Mouse (Mus musculus) erythroblast, adult 5-6 weeks (primary cell): ENCODE results near the gene Mfsd10. TPM values are rescaled to one million over a fixed set of nuclear protein-coding genes. Genes with fewer than 3 reads are reported as not detected.

ENCODE experiments used
- ATAC-seq: replicated peaks from 2 replicates; pipeline ENCODE4 v1.8.0; 2016; ENCODE audit warnings: moderate number of reproducible peaks, mild to moderate bottlenecking, moderate TSS enrichment, inconsistent platforms; ENCODE audit not compliant: poor library complexity, low FRiP score, severe bottlenecking
- total RNA-seq, 2 experiments: library from RNA; stranded (forward) in 1 of 2; stranded (reverse) in 1 of 2; fragments of 150-400 nt in 1 of 2; fragments of 200-764, 138-1000 nt in 1 of 2; gene quantifications; 2 replicates each; pipeline versions ENCODE4 v1.2.3 to v1.2.4; 2015 to 2017; ENCODE audit warnings: low replicate concordance in 2 of 2

The Mfsd10 gene
- total RNA-seq (2015; ENCODE audit: low replicate concordance) (23.2 and 40.9 TPM in 2 replicates), total RNA-seq (2017; ENCODE audit: low replicate concordance) (24.1 and 30.1 TPM in 2 replicates)

DNA sequence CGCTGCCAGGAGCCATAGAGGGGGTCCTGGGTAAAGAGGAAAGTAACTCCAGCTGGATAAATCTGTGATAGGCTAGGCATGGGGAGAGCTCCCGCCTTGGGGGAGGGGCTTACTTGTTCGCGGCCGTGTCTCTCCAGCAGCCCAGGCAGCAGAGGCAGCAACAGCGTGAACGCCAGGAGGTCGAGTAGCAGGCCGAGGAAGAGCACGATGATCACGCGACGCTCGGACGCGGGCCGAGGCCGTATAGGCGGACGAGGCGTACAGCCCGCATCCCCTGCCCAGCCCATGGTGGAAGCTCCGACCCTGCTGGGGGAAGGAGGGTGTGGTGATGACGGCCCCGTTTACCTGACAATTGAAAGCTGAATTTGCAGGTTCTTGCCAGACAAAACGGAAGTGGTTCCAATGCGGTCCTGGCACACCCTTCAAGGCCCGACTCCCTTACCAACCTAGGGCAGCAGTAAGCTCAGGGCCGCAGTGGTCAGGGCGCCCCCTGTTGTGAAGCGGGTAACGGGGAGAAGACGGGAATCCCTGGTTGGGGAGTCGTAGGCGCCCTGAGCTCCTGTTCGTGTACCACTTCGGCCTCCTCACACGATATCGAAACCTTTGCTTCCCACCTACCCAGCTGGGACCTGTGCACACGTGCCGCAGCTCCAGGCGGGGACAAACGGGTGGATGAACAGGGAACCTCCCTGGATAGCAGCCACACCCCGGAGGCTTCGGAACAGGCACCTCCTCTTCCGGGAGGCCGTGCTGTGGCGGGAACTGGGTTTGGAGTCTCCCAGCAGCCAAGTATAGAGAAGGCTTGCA lies at the start of gene Mfsd10:
TSS of gene Mfsd10 (minus strand) at position 732 of the 807 bp plus-strand sequence.
- peak; percentile 79 for ATAC-seq

DNA sequence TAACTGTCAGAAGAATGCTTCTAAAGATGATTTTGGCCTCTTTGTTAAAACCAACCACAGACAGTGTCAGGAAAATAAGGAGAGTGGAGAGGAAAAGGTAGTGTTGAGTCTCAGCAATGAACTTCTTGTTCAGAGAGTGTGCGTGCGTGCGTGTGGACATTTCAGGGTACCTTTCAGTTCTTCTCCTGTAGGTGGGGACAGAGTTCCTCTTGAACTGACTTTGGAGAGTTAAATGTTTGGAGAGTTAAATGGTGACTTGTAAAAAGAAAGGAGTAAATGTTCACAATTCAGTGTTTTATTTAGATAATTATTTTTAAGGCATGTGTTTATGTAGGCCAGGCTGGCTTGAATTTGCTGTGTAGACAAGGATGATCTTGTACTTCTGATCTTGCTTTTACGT lies 33.3 kb upstream of the Mfsd10 start:
- no peak for ATAC-seq

DNA sequence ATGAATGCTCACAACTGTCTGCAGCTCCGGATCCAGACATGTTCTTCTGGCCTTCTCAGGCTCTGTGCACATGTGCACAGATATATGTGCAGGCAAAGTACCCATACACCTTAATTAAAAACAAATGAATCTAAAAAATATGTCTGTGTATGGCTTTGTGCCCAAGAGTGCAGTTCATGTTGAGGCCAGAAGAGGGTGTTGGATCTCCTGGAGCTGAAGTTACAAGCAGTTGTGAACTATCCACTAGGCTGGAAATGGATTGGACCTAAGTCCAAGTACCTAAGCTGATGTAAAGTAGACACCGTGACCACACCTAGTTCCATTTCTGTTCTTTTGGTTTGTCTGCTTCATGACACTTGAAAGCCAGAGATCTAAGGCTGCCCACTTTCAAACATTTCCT lies 32.5 kb upstream of the Mfsd10 start:
- ATAC-seq: peak; percentile 73; the same call in 1 of the 2 replicates

DNA sequence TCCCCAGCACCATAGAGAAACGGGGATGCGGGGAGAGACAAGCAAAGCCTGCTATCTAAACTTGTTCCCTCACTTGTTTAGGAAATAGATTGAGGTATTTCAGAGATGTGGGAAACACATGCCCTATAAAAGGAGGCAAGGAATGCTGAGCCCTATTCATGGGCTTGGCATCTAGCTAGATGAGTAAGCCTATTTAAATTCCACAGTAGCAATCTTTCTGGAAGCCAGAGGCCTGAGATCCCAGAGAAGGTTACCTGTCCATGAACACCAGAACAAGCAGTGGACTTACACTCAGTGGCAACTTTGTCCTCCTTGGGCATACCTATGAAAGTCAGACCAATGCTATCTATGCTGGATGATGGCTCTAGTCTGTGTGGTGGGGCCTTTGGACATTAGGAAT lies 26.2 kb upstream of the Mfsd10 start:
- no peak for ATAC-seq

DNA sequence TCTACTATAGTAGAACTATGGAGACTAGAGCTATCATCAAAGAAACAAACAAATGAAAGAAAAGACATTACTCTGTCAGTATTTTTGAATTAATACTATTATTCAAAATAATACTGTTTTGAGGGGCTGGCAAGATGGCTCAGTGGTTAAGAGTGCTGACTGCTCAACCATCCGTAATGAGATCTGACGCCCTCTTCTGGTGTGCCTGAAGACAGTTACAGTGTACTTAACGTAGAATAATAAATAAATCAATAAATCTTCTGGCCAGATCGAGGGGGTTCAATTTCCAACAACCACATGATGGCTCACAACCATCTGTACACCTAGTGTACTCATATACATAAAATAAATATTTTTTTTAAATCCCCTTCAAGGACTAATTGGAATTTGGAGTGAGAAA lies 24.9 kb upstream of the Mfsd10 start:
- no peak for ATAC-seq

DNA sequence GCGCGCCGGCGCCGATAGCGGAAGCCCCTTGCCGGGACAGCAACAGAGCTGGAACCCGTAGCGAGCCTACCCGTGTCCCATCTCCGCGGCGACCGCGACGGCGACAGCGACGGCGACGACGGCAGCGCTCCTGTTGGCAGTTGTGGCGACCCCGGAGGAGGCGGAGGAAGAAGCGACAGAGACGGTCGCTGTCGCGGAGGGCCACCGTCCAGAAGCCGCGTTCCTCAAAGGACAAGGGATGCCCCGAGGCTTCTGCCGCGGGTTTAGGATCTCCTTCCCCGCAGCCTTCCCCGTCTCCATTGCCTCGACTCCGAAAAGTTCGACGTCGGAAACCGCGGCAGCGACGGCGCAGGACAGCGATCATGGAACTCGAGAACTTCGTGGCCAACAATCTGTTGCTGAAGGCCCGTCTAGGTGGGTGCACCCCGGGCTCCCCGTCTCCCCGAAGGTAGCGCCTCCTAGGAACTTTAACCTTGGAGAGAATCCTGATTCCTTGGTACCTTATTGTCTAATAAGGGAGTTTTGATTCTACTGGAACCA lies 23.6 kb upstream of the Mfsd10 start:
- ATAC-seq: peak; percentile 8

DNA sequence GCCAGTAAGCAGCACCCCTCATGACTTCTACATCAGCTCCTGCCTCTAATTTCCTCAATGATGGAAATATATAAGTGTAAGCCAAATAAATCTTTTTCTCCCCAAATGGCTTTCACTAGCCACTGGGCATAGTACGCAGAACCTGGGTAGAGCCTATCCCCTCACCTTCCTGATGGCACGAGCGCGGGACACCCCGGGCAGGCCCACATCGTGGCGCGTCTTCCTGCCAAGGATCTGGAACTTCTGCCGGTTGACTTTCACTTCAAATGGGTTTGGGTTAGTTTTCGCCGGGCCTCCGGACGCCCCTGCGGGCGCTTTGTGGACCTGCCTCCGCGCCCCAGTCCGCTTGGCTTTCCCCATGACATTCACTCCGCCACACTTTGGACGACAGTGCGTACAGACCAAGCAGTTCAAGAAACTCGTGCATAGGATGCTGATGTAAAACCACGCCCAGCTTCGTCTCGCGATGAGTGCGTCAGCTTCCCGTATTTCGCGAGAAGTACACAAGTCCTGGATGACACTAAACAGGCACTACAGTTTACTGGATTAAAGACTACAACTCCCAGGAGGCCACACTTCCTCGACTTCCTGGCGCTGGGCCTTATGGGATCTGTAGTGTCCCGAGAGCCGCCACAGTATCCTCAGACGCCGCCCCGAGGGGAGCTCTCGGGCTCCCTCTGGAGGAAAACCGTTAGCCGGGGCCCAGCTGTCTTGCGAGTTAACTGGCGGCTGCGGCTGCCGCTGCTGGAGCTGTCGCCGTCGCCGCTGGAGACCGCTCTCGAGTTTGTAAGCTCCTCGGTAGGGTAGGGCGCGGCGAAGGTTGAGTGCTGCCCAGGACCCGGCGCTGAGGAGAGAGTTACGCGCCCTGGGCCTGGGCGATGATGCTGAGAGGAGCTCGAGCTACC lies 22.9 kb upstream of the Mfsd10 start, which contains the start of the genes Nop14 and Grk4:
TSS of gene Nop14 (minus strand) at position 463 of the 905 bp plus-strand sequence.
TSS of gene Grk4 (plus strand) at position 694 of the 905 bp plus-strand sequence.
- peak; percentile 93 for ATAC-seq

DNA sequence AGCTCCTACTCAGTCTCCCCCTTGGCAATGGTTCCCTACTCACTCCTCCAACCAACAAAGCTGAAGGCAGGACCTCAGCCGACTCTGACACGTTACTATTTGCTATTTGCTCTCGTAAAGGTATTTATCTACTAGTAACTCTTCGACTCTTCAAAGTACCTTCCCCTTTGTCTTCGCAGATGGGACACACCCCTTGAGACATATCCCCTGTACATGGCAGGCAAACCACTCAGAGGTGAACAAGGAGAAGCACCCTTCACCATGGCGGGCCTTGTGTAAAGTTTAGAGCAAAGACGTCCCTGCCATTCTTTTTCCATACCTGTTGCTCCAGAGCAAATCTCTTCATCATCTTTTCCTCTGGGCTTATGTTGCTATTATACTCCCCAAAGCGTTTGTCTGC lies 20.5 kb upstream of the Mfsd10 start:
- no peak for ATAC-seq

DNA sequence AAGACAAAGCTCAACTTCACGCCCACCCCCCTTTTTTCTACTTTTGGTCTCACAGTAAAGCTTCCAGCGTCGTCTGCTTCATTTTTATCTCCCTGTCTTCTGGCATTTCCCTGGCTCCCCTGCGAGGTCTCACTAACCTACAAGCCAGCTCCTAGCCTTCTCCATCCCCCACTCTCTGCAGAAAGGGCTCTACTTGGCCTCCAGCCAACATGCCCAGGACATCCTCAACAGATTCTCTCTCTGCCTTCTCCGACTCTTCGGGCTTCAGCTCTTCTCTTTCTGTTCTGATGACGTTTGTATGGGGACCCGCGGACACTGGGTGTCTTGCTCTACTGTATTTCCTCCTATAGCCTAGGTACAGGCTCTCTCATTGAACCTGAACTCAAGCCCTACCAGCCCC lies 17.9 kb upstream of the Mfsd10 start:
- ATAC-seq: no peak

DNA sequence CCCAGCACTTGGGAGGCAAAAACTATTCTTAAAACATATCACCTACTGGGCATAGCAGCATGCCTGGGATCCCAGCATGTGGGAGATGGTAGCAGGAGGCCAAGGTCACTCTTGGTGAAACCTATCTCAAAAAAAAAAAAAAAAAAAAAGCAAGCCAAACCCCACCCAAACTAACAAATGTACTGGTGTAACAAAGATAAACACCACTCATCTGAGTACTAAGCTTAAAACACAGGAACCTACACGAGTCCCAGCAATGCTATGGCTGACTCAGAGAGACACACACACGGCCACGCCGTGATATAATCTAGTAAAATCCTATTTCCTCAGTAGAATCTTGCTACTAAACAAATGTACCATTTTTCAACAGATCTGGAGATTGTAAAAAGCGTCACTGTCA lies 15.9 kb upstream of the Mfsd10 start:
- 0 out of 2 replicates have a peak, but pooled peaks have one; percentile 23 for ATAC-seq

DNA sequence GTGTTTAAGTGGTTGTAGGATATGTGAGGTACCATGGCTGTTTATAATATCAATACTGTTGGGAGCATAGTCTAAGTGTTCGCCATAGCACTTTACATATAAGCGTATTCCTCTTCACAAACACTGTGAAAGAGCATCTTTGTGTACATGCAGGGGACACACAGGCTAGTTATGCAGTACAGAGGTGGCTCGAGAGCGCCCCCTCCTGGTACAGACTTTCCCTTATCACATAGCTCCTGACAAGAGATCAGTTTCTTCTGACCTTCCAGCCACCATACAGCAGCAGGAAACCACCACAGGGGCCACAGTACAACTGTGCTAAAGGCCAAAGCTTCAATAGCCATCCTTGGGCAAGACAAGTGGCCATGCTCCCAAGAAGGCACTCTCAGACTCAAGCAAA lies 10.6 kb upstream of the Mfsd10 start:
- ATAC-seq: peak; percentile 73

DNA sequence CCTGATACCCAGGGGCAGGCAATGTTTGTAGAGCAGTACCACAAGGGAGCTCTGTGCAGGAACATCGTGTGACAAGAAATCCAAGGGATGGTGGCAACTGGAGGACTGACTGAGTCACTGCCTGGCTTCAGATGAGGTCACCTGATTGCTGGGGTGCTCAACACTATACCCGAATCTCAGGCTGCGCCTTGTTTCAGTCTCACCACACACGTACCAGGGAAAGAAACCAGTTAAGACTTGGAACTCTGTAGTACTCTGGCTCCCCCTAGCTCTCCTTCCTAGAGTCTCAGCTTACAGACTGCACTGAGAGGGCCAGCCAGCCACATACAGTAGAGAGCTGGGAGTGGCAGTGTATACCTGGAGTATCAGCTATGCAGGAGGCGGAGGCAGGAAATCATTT lies 5.9 kb upstream of the Mfsd10 start:
- peak; percentile 70 for ATAC-seq

DNA sequence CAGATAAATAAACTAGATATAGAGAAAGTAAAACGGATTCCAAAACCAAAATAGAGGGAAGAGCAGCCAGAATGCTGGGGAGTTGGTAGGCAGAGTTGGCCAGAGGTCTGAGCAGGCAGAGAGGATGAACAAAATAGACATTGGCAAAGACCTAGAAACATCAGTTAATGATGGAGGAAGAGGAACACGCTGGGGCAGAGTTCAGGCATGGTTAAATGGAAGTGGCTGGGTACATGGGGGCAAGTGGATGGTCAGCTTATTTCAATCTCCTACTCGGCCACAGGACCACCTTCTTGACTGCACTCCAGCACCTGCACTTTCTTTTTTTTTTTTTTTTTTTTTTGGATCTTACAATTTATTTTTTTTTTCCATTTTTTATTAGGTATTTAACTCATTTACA lies 5.0 kb upstream of the Mfsd10 start:
- no peak for ATAC-seq

DNA sequence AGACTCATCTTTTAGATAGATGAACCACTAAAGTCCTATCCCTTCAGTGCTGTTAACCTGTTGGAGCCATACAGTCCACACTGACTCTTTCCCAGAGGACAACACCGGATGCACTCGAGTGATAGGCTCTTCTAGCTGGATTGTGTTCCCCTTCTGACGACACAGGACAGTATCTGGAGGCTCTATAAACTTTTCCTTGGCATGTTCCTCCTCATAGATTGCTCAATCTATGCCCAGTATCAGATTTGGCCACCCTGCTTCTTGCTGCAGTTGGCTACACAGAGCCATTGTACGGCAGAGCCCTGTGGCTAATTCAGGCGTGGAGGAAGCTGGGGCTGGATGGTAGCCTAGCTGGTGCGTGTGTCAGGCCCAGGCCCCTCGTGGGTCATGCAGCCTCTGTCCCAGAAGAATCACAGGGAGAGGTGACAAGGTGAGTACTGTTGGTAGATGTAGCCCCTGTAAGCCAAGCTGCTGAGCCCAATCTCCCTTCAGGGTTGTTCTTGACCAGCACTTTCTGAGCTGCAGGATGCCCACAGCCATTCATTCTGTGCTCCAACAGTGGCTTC lies 662 bp upstream of the Mfsd10 start:
- no peak for ATAC-seq

DNA sequence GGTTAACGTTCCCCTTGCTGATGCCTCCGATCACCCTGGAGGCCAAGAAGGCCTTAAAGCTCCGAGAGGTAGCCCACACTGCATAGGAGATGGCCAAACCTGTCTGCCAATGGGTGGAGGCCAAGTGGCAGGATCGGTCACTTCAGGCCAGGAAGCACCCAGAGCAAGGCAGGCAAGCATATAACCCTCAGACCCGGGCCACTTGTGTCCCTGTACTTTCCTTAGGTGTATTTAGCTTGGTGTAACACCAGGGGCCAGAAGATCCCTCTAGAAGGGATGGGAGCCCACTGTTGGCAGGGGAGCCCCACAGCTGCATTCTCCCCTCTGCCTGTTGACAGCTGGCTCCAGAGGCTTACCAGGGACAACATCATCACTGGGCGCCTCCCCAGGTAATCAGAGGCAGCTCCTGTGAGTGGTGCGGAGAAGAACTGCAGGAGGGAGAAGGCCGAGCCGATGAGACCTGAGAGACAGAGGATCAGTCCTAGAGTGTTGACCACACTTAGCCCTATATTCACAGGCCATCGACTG lies 1.3 kb downstream of the Mfsd10 start:
- ATAC-seq: no peak

DNA sequence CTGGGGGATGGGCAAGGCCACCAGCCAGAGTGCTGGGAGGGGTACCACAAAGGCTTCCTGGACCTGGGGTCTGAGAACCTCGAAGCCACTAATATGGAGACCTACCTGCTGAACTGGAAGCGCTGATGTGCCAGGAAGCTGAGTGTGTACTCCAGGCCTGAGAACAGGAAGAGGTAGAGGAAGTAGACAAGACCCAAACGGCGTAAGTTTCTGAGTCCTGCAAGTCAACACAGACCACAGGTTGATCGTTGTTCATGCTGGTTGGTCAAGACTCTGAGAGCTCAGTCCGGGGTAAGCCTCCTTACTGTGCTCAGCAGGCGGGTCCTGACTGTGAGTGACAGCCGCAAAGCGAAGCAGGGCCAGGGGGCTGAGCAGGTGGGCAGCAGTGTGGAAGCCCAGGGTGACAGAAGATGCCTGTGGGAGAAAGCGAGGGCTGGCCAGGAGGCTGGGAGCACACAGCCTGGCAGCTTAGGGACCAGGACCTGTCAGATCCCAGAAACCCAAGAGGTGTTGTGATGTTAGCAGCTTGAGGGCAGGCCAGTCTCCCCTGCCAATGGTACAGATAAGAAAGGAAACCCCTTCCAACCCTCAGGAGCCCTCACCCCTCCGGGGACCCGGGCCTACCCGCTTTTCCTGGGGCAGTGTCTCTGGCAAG lies 2.1 kb downstream of the Mfsd10 start:
- ATAC-seq: no peak

DNA sequence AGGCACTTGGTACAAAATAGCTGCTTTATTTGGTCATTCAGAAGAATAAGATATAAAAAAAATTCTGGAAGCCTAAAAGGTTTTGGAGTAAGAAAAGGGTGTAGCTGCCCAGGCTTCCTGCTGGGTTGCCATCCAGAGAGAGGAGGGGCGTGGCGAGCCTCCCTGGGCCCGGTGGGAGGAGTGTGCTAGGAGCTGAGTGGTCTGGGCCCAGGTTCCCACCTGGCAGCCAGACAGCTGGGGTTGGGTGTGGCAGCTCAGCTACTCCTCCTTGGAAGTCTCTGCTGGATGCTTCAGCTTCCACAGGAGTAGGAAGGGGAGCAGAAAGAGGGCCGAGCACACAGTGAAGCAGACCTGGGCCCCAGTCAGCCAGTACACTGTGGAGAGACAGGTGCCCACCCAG lies 3.4 kb downstream of the Mfsd10 start:
- no peak for ATAC-seq

DNA sequence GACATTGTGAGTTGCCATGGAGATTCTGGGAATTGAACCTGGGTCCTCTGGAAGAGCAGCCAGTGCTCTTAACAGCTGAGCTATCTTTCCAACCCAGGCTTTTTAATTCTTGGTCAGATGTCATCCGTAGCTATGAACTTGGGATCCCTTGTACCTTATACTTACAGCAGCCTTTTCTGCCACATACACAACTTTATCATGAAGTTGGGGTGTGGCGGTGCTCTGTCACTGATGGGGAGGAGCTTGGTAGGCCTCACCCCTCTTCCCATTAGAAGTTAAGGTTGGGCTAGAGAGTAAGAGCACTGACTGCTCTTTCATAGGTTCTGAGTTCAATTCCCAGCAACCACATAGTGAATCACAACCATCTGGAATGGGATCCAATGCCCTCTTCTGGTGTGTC lies 4.0 kb downstream of the Mfsd10 start:
- ATAC-seq: peak; percentile 63

DNA sequence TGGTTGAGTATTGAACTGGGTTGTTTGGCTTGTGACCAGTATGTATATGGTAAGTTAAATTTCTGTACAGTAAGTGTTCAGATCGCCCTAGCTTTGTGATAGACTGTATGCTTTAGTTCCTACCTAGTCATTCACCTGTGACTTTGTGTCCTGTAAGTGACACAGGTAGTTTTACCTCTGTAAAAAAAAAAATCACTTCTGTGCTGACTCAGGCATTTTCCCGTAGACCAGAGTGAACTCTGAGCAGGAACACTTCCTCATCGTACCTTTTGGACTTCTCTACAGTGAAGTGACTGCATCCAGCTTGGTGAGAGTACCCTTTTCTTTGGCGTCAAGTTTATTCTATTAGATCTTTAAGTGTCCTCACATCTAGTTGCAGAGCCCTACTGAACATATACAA lies 27.0 kb downstream of the Mfsd10 start:
- no peak for ATAC-seq
